Mouse (Mus musculus) adrenal gland, adult 10 weeks (tissue): ENCODE measurements around the gene Mup4. TPM values are rescaled to one million over a fixed set of nuclear protein-coding genes. Genes with fewer than 3 reads are reported as not detected.

ENCODE experiments used
- polyA plus RNA-seq: library from polyadenylated mRNA; stranded (reverse); fragments of 350-450 nt; fragmentation: Illumina TruSeq; extraction: RNeasy Lipid Tissue Mini Kit (QIAGEN cat#74804); gene quantifications from one replicate; pipeline ENCODE4 v1.2.3, GENCODE M21; 2014; ENCODE audit warnings: low read depth, low replicate concordance

The Mup4 gene
- not detected for polyA plus RNA-seq

GRCm38 (mm10) chr4:59960610-59961009 lies at the start of gene Mup4:
Gene Mup4 (minus strand): TSS chr4:59960710.

GRCm38 (mm10) chr4:59963405-59964344 lies 3.2 kb upstream of the Mup4 start, which contains the start of gene Mup6:
Gene Mup6 (plus strand): TSS chr4:59964294.

GRCm38 (mm10) chr4:59914608-59915403 lies 45.7 kb downstream of the Mup4 start, which contains the start of gene Slc46a2:
Gene Slc46a2 (minus strand): TSS chr4:59915056.

Other genes starting within 250 kb of the Mup4 start
- 42.0 TPM for gene Inip, start 159.1 kb downstream of the Mup4 start, polyA plus RNA-seq
- gene Snx30, start 154.9 kb downstream of the Mup4 start, polyA plus RNA-seq = 3.4 TPM
- gene Slc46a2, start 45.7 kb downstream of the Mup4 start, polyA plus RNA-seq = not detected
- gene Mup6, start 3.6 kb upstream of the Mup4 start, polyA plus RNA-seq = not detected
- not detected for gene Mup7, start 109.8 kb upstream of the Mup4 start, polyA plus RNA-seq
- not detected for gene Mup2, start 193.6 kb upstream of the Mup4 start, polyA plus RNA-seq